Mouse (Mus musculus) lung, embryonic 16.5 days (tissue): Measurements from ENCODE around the gene Hsf5. TPM values are rescaled to one million over a fixed set of nuclear protein-coding genes. Genes with fewer than 3 reads are reported as not detected.

Experiments used
- ATAC-seq: fragments of 200-750 bp; cut with Nextera tagmentation; 2 replicates; pipeline ENCODE4 v1.8.0; 2017; ENCODE audit warnings: low read depth, mild to moderate bottlenecking, moderate library complexity
- H3K27ac ChIP-seq: fragments of 300-500 bp; sonication (generic); 2 replicates; pipeline ENCODE4 v1.5.1; 2014; ENCODE audit warnings: mild to moderate bottlenecking, control low read depth, low read length
- H3K27me3 ChIP-seq: fragments of 300-500 bp; sonication (generic); 2 replicates; pipeline ENCODE4 v1.6.1; 2014; ENCODE audit warnings: low read depth, low read length, mixed read lengths; ENCODE audit not compliant: control insufficient read depth, insufficient read depth
- H3K36me3 ChIP-seq: fragments of 300-500 bp; sonication (generic); 2 replicates; pipeline ENCODE4 v1.6.1; 2014; ENCODE audit warnings: low read length; ENCODE audit not compliant: control insufficient read depth, insufficient read depth
- H3K4me1 ChIP-seq: fragments of 300-500 bp; sonication (generic); replicated peaks from 2 replicates; pipeline ENCODE4 v1.6.1; 2014; ENCODE audit warnings: low read length, mixed read lengths; ENCODE audit not compliant: control insufficient read depth, insufficient read depth
- H3K4me2 ChIP-seq: fragments of 300-500 bp; sonication (generic); 2 replicates; pipeline ENCODE4 v1.6.1; 2014; ENCODE audit warnings: low read depth, low read length, control low read depth
- H3K4me3 ChIP-seq: fragments of 300-500 bp; sonication (generic); 2 replicates; pipeline ENCODE4 v1.5.1; 2014; ENCODE audit warnings: mild to moderate bottlenecking, low read length, control low read depth
- H3K9ac ChIP-seq: fragments of 300-500 bp; sonication (generic); 2 replicates; pipeline ENCODE4 v1.6.1; 2014; ENCODE audit warnings: low read length, control low read depth
- H3K9me3 ChIP-seq: fragments of 300-500 bp; sonication (generic); 2 replicates; pipeline ENCODE4 v1.6.1; 2016; ENCODE audit warnings: low read length; ENCODE audit not compliant: control insufficient read depth
- WGBS: fragments of 180-500 bp; shearing (Covaris S2); extraction: QIAGEN DNeasy Blood & Tissue Kit; methylation state at CpG from one replicate; pipeline ENCODE4 v1.1.7; 2014; 5-methylcytosine and 5-hydroxymethylcytosine counted together
- polyA plus RNA-seq: library from polyadenylated mRNA; unstranded; fragments of >200 nt; fragmentation: Nextera tagmentation; extraction: Ambion mirVana; gene quantifications from 2 replicates; pipeline ENCODE4 v1.2.1, GENCODE M21; 2015

Hsf5 gene
- polyA plus RNA-seq, 1 experiment from 2014 or later: 0.25 TPM

- peak; percentile 96 for ATAC-seq
- Histone ChIP-seq H3K4me3 (peak within 1 kb of the TSS; percentile 54), H3K9ac (peak within 1 kb of the TSS; percentile 63), H3K9me3 (no peaks in the 10 kb centered on the region), H3K27me3 (no peaks in the 10 kb centered on the region), H3K4me1 (peaks cover 2% of the 10 kb centered on the region; the same call in 1 of the 2 replicates), H3K4me2 (peak within 1 kb of the TSS; percentile 53), H3K36me3 (no peaks in the 10 kb centered on the region), H3K27ac (peak within 1 kb of the TSS; percentile 78)
- WGBS: 0% methylated on average over 8 of the region's 8 CpGs
These were observed 45.4 kb downstream of the Hsf5 start, which contains the start of gene Rnf43 for GRCm38 (mm10) chr11:87662407-87662806. TSS of gene Rnf43 (plus strand) at chr11:87662722.

DNA sequence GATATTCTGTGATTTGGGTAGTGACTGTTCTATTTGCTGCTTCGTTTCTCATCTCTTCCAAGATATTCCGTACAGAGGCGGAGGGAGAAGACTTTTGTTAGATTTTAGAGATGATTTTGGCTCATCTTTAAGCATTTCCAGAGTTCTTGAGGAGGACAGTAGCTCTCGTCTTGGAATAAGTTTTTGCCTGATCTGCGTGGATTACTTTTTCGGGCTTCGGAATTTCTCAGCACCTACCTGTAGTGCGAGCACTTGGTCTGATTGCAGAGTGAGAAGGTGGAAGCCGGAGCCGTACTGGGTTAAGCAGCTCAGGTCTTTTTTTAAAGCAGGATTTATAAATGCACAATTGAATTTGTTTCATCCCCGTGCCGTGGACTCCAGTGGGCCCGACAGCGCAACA, 45.9 kb downstream of the Hsf5 start:
- Histone ChIP-seq H3K4me3 (peak overlapping the region; percentile 54), H3K9ac (peak overlapping the region; percentile 63), H3K27me3 (no peaks in the 10 kb centered on the region), H3K36me3 (no peaks in the 10 kb centered on the region), H3K27ac (peak overlapping the region; percentile 78), H3K4me1 (peaks cover 2% of the 10 kb centered on the region; the same call in 1 of the 2 replicates), H3K9me3 (no peaks in the 10 kb centered on the region), H3K4me2 (peak overlapping the region; percentile 53)
- WGBS: 12% methylated on average over 14 of the region's 14 CpGs
- peak; percentile 32; the same call in 1 of the 2 replicates for ATAC-seq

- WGBS: 54% methylated on average over 6 of the region's 6 CpGs
- no peak for ATAC-seq
- no peak overlapping the region; the same call in 1 of the 2 replicates for H3K27ac ChIP-seq
- peaks cover 2% of the 10 kb centered on the region; the same call in 1 of the 2 replicates for H3K4me1 ChIP-seq
- peak overlapping the region; percentile 34 for H3K4me2 ChIP-seq
- H3K9ac ChIP-seq: peak overlapping the region; percentile 63
- peak overlapping the region; percentile 54 for H3K4me3 ChIP-seq
- no peaks in the 10 kb centered on the region for H3K27me3 ChIP-seq
- no peaks in the 10 kb centered on the region for H3K36me3 ChIP-seq
- H3K9me3 ChIP-seq: no peaks in the 10 kb centered on the region
These were observed 47.0 kb downstream of the Hsf5 start for GRCm38 (mm10) chr11:87663948-87664347.

DNA sequence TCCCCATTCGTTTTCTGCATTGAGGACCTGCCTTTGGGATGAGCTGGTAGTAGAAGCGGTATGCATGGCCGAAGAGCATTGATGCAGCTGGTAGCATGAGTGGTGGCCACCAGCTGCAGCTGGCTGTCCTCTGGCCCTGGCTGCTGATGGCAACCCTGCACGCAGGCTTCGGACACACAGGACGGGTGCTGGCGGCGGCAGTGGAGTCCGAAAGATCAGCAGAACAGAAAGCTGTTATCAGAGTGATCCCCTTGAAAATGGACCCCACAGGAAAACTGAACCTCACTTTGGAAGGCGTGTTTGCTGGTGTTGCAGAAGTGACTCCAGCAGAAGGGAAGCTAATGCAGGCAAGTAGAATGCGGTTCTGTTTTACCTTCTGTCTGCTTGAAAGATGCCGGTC, 47.6 kb downstream of the Hsf5 start:
- Histone ChIP-seq H3K4me3 (peak overlapping the region; percentile 54), H3K36me3 (no peaks in the 10 kb centered on the region), H3K27me3 (no peaks in the 10 kb centered on the region), H3K4me1 (no peaks in the 10 kb centered on the region), H3K4me2 (peak overlapping the region; percentile 34), H3K27ac (peak overlapping the region; percentile 7), H3K9me3 (no peaks in the 10 kb centered on the region), H3K9ac (peak overlapping the region; percentile 63)
- WGBS: 55% methylated on average over 12 of the region's 12 CpGs
- ATAC-seq: no peak

GRCm38 (mm10) chr11:87665224-87665623, 48.3 kb downstream of the Hsf5 start:
- no peak for ATAC-seq
- Histone ChIP-seq H3K27me3 (no peaks in the 10 kb centered on the region), H3K36me3 (no peaks in the 10 kb centered on the region), H3K27ac (no peak overlapping the region), H3K9ac (peak overlapping the region; percentile 43; the same call in 1 of the 2 replicates), H3K9me3 (no peaks in the 10 kb centered on the region), H3K4me3 (peak overlapping the region; percentile 42), H3K4me2 (peak overlapping the region; percentile 40), H3K4me1 (no peaks in the 10 kb centered on the region)
- 45% methylated on average over 6 of the region's 6 CpGs for WGBS

DNA sequence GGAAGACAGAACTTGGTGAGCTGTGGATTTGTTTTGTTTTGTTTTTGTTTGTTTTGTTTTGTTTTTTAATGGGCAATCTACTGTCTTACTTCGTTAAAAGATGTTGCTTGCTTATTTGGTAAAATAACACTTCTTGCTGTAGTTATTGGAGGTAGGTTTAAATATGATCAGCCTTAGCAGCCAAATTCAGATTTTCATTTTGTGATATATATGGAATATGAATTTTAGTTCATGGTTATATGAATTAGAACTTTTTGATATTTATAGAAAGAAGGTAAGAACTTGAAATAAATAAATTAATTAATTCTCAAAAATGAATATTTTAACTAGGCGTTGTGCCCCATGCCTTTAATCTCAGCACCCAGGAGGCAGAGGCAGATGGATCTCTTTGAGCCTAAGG, 48.7 kb downstream of the Hsf5 start:
- whole genome bisulfite sequencing: 45% methylated on average over 2 of the region's 2 CpGs

GRCm38 (mm10) chr11:87666256-87667035, 49.5 kb downstream of the Hsf5 start:
- ATAC-seq: no peak
- H3K9ac ChIP-seq: peak overlapping the region; percentile 75

More for the DNA sequence above, 48.7 kb downstream of the Hsf5 start:
- Histone ChIP-seq H3K4me1 (no peaks in the 10 kb centered on the region), H3K36me3 (no peaks in the 10 kb centered on the region), H3K4me2 (peak overlapping the region; percentile 49), H3K4me3 (peak overlapping the region; percentile 48), H3K27ac (no peak overlapping the region), H3K27me3 (no peaks in the 10 kb centered on the region), H3K9ac (peak overlapping the region; percentile 75; the same call in 1 of the 2 replicates), H3K9me3 (no peaks in the 10 kb centered on the region)
- no peak for ATAC-seq

DNA sequence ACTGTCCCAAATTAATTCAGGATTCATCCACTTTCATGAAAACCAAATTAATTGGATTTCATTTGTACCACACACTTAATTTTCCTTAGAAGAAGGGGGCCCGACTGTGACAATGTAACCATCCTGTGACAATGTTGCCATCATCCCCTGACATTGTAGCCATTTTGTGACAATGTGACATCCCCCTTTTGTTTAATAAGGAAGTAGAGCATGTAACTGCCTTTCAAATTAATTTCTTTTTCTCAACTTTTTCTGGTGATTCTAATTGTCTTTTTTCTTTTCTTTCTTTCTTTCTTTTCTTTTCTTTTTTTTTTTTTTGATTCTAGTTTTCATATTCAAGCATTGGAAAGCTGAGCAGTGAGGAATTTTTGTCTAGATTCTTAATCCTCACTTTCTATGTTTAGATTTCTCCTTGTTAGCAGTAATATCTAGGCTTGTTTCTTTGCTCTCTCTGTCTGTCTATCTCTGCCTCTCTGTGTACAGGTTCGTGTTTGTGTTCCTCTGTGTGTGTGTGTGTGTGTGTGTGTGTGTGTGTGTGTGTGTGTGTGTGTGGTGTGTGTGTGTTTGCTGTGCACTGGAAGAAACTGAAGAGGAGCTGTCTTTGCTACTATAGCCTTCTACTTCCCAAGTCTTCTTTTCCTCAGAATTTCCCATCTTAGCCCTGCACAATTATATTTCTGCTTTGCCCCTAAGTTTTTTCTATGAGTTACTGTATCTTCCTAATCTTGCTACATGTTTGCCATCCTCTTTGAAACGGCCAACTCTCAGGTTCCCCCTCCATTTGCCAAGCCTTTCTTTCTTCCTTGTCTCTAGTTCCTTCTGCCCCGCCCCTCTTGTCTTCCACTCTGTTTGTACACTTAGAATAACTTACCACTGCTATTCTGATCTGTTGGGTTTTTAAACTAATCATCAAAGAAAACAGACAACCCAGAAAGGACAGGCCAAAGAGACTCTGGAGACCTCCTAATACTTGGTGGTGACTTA, 50.4 kb downstream of the Hsf5 start:
- peak overlapping the region; percentile 25 for H3K4me2 ChIP-seq
- no peak overlapping the region for H3K27ac ChIP-seq
- H3K36me3 ChIP-seq: no peaks in the 10 kb centered on the region
- ATAC-seq: no peak
- WGBS: 31% methylated on average over 4 of the region's 4 CpGs
- no peaks in the 10 kb centered on the region for H3K9me3 ChIP-seq
- H3K4me3 ChIP-seq: 0 out of 2 replicates have a peak overlapping the region, but pooled peaks have one; percentile 15
- no peak overlapping the region for H3K9ac ChIP-seq
- no peaks in the 10 kb centered on the region for H3K4me1 ChIP-seq
- no peaks in the 10 kb centered on the region for H3K27me3 ChIP-seq

More at GRCm38 (mm10) chr11:87666256-87667035, 49.5 kb downstream of the Hsf5 start:
- H3K4me3 ChIP-seq: peak overlapping the region; percentile 48
- no peaks in the 10 kb centered on the region for H3K36me3 ChIP-seq
- H3K27ac ChIP-seq: peak overlapping the region; percentile 68
- H3K27me3 ChIP-seq: no peaks in the 10 kb centered on the region
- no peaks in the 10 kb centered on the region for H3K4me1 ChIP-seq
- WGBS: 46% methylated on average over 12 of the region's 12 CpGs
- peak overlapping the region; percentile 49 for H3K4me2 ChIP-seq
- H3K9me3 ChIP-seq: no peaks in the 10 kb centered on the region
